Mouse (Mus musculus): Measurements from ENCODE around the gene Cwc22. TPM values are rescaled to one million over a fixed set of nuclear protein-coding genes. Genes with fewer than 3 reads are reported as not detected.

The Cwc22 gene
- polyA plus RNA-seq, 2 experiments: 33.7 to 36.0 TPM

DNA sequence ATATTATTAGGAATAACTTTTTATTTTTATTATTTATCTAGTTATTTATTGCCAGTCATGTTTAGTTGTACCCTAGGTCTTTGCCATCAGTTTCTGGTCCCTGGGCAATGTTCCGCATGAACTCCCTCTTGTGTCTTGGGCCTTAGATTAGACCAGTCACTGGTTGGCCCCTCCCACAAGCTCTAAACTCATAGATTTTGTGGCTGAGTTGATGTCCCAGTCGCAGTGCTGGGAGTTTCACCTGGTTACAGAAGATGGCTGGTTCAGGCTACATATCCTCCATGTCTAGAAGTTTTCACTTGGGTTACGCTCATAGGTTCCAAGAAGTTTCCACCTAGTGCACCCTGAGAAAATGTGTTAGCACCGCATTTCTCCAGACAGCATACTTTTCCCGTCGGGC, 61.1 kb downstream of the Cwc22 start:
- H3K27ac ChIP-seq (replicated peaks; ENCODE audit: low read depth, low read length): no peak overlapping the region
- DNase-seq (ENCODE audit: low spot score) (no peak), ATAC-seq (ENCODE audit: low FRiP score, low read depth) (no peak)
- no peak overlapping the region for H3K4me2 ChIP-seq (replicated peaks; ENCODE audit: low read depth, low read length, severe bottlenecking)
- H3K36me3 ChIP-seq (ENCODE audit: control insufficient read depth, insufficient read depth, low read length): no peaks in the 10 kb centered on the region
- H3K9me3 ChIP-seq (ENCODE audit: control insufficient read depth, low read length): no peaks in the 10 kb centered on the region
- H3K27me3 ChIP-seq (ENCODE audit: control insufficient read depth, insufficient read depth, low read length): no peaks in the 10 kb centered on the region
- no peak overlapping the region for H3K9ac ChIP-seq (ENCODE audit: low read depth, low read length, severe bottlenecking)
- no peak overlapping the region for H3K4me3 ChIP-seq (replicated peaks; ENCODE audit: low read length)
- 96% methylated on average over 6 of the region's 6 CpGs for WGBS
- TF ChIP-seq POLR2A (IDR thresholded peaks at IDR 0.05; ENCODE audit: borderline replicate concordance, extremely low read depth, insufficient read depth, insufficient read length): no peak
- no peaks in the 10 kb centered on the region for H3K4me1 ChIP-seq (ENCODE audit: control insufficient read depth, insufficient read depth, low read length)

DNA sequence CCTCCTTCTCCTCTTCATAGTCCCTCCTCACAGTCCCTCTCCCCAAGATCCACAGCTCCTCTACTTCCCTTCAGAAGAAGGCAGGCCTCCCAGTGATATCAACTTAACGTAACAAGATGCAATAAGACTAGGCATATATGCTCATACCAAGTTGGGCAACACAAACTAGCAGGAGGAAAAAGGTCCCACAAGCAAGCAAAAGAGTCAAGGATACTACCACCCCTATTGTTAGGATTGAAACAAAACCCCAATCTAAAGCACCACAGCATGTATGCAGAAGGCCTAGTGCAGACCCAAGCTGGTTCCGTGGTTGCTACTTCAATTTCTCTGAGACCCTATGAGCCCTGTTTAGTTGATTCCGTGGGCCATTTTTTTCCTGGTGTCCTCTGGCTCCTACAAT, 61.7 kb downstream of the Cwc22 start:
- Histone ChIP-seq H3K27ac (replicated peaks; ENCODE audit: low read depth, low read length) (no peak overlapping the region), H3K9me3 (ENCODE audit: control insufficient read depth, low read length) (no peaks in the 10 kb centered on the region), H3K36me3 (ENCODE audit: control insufficient read depth, insufficient read depth, low read length) (no peaks in the 10 kb centered on the region), H3K9ac (ENCODE audit: low read depth, low read length, severe bottlenecking) (no peak overlapping the region), H3K4me2 (replicated peaks; ENCODE audit: low read depth, low read length, severe bottlenecking) (no peak overlapping the region), H3K4me3 (replicated peaks; ENCODE audit: low read length) (no peak overlapping the region), H3K4me1 (ENCODE audit: control insufficient read depth, insufficient read depth, low read length) (no peaks in the 10 kb centered on the region), H3K27me3 (ENCODE audit: control insufficient read depth, insufficient read depth, low read length) (no peaks in the 10 kb centered on the region)
- no peak for TF ChIP-seq POLR2A (IDR thresholded peaks at IDR 0.05; ENCODE audit: borderline replicate concordance, extremely low read depth, insufficient read depth, insufficient read length)
- 94% methylated on average over 3 of the region's 3 CpGs for WGBS
- DNase-seq (ENCODE audit: low spot score): no peak
- ATAC-seq (ENCODE audit: low FRiP score, low read depth): no peak

DNA sequence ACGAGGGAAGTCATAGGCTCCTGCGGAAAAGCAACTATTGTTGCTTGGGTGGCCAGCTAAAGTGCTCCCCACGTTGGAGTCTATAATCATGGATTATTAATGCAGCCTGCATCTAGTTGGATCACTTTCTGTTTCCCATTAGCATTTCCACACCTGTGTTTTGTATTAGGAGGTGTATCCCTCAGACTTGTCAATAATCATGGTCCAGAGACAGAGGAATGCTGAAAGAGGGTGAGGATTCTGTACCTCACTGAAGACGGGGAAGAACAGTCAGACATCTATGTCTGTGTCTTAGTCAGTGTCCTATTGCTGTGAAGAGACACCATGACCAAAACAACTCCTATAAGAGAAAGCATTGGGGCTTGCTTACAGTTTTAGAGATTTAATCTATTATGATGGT, 63.2 kb downstream of the Cwc22 start:
- Histone ChIP-seq H3K4me3 (replicated peaks; ENCODE audit: low read length) (no peak overlapping the region), H3K4me2 (replicated peaks; ENCODE audit: low read depth, low read length, severe bottlenecking) (no peak overlapping the region), H3K27ac (replicated peaks; ENCODE audit: low read depth, low read length) (no peak overlapping the region), H3K9ac (ENCODE audit: low read depth, low read length, severe bottlenecking) (no peak overlapping the region), H3K4me1 (ENCODE audit: control insufficient read depth, insufficient read depth, low read length) (no peaks in the 10 kb centered on the region), H3K9me3 (ENCODE audit: control insufficient read depth, low read length) (no peaks in the 10 kb centered on the region), H3K27me3 (ENCODE audit: control insufficient read depth, insufficient read depth, low read length) (no peaks in the 10 kb centered on the region), H3K36me3 (ENCODE audit: control insufficient read depth, insufficient read depth, low read length) (no peaks in the 10 kb centered on the region)
- no peak for TF ChIP-seq POLR2A (IDR thresholded peaks at IDR 0.05; ENCODE audit: borderline replicate concordance, extremely low read depth, insufficient read depth, insufficient read length)
- ATAC-seq (ENCODE audit: low FRiP score, low read depth) (no peak), DNase-seq (ENCODE audit: low spot score) (no peak)
- WGBS: 74% methylated on average over 4 of the region's 4 CpGs

DNA sequence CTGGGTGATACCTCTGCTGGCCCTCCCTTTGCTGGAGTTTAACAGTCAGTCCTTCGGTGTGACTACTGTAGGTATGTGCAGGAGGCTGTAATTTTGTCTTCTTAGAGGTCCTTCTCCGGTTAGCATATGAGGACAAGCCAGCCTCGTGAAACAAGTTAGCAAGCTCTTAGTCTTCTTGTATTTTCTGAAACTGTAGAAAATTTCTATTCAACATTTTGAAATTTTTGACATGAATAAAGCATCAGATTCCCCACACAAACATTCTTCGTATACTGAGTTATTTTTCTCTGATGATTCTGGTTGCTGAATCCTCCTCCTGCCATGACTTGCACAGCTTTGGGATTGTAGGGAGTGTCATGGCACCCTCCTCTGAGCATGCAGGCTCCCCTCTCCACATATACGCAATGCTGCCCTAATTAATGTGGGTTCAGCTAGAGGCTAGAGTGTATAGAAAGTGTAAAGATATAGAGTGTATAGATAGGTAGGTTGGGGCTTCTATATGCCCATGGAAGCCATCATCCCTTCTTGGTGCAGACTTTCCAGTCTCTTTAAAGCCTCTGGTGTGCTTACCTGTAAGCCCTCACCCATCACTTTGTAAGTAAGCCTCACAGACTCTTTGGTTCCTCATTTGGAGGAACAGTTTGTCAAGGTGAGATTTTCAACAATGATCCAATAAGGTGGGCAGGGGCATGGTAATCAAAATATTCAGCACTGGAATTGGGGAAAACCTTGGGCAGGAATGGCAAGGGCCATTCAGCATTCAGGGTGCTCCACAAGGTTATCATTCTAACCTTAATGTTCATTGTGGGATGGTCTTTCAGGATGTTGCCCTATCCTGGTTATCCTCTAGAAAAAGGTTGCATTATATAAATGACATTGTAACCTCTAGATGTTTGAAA, 64.6 kb downstream of the Cwc22 start:
- Histone ChIP-seq H3K4me3 (replicated peaks; ENCODE audit: low read length) (no peak overlapping the region), H3K9ac (ENCODE audit: low read depth, low read length, severe bottlenecking) (no peak overlapping the region), H3K4me1 (ENCODE audit: control insufficient read depth, insufficient read depth, low read length) (no peaks in the 10 kb centered on the region), H3K4me2 (replicated peaks; ENCODE audit: low read depth, low read length, severe bottlenecking) (no peak overlapping the region), H3K9me3 (ENCODE audit: control insufficient read depth, low read length) (no peaks in the 10 kb centered on the region), H3K36me3 (ENCODE audit: control insufficient read depth, insufficient read depth, low read length) (no peaks in the 10 kb centered on the region), H3K27me3 (ENCODE audit: control insufficient read depth, insufficient read depth, low read length) (no peaks in the 10 kb centered on the region), H3K27ac (replicated peaks; ENCODE audit: low read depth, low read length) (no peak overlapping the region)
- WGBS: 83% methylated on average over 5 of the region's 5 CpGs
- no peak for TF ChIP-seq POLR2A (IDR thresholded peaks at IDR 0.05; ENCODE audit: borderline replicate concordance, extremely low read depth, insufficient read depth, insufficient read length)
- no peak for DNase-seq (ENCODE audit: low spot score)
- ATAC-seq (ENCODE audit: low FRiP score, low read depth): no peak

DNA sequence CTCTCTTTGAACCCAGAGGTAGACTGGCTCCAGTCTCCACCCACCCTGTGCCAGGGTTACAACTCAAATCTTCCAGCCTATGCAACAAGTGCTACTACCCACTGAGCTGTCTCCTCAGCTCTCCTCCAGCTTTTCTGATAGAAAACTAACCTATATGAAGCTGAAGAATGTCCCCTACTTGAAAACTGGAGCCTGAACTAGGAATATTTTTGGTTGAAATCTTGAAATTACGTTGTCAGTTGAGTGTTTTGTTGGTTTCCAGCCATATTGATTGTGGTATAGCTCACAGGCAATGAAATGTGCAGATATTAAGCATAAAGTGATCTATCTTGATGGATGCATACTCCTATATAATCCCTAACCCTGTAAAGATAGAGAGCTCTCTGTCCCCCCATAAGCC, 65.8 kb downstream of the Cwc22 start:
- DNase-seq (ENCODE audit: low spot score): no peak
- WGBS: 84% methylated on average over 1 of the region's 1 CpGs
- ATAC-seq (ENCODE audit: low FRiP score, low read depth): no peak
- TF ChIP-seq POLR2A (IDR thresholded peaks at IDR 0.05; ENCODE audit: borderline replicate concordance, extremely low read depth, insufficient read depth, insufficient read length): no peak
- H3K9ac ChIP-seq (ENCODE audit: low read depth, low read length, severe bottlenecking): no peak overlapping the region
- no peaks in the 10 kb centered on the region for H3K27me3 ChIP-seq (ENCODE audit: control insufficient read depth, insufficient read depth, low read length)
- no peaks in the 10 kb centered on the region for H3K36me3 ChIP-seq (ENCODE audit: control insufficient read depth, insufficient read depth, low read length)
- no peak overlapping the region for H3K4me3 ChIP-seq (replicated peaks; ENCODE audit: low read length)
- no peaks in the 10 kb centered on the region for H3K4me1 ChIP-seq (ENCODE audit: control insufficient read depth, insufficient read depth, low read length)
- H3K4me2 ChIP-seq (replicated peaks; ENCODE audit: low read depth, low read length, severe bottlenecking): no peak overlapping the region
- H3K9me3 ChIP-seq (ENCODE audit: control insufficient read depth, low read length): no peaks in the 10 kb centered on the region
- no peak overlapping the region for H3K27ac ChIP-seq (replicated peaks; ENCODE audit: low read depth, low read length)

Measured in limb, embryonic 14.5 days (tissue).